Mouse (Mus musculus) c-Kit-positive CD71-positive TER-119-positive erythroid progenitor cells, embryonic 14.5 days (primary cell): ENCODE measurements around the gene Arhgdia.
"Not testable (repeated sequence)": the region's sequence is repeated elsewhere in the genome, so short reads cannot be mapped to it uniquely, and the experiment has no call there.

Experiments used
- DNase-seq: peaks from one replicate; pipeline ENCODE4 v3.0.0-alpha.2; 2013; ENCODE audit warnings: low spot score

Arhgdia gene

DNA sequence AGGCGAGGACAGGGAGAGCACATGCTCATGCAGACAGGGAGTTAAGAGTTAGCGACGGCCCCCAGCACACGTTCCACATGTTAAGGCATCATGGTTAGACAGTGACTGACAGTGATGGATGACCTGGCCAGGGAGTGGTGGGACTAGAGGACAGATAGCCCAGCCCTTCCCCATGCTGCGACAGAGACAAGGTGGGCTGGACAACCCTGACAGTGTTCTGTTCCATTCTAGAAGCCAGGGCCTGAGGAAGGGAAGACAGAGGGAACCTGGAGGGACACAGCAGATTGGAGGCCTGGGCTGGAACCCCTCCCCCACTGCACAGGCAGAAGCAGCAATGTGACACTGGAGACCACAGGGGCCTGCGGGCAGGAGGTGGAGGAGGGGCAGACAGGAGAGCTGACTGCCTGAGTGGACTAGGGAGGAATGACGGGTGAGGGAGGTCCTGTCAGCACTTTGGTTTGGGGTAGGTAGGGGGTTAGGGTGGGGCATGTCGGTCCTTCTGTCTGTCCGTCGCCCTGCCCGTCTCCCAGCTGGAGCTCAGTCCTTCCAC is 2.7 kb downstream of the Arhgdia start:
- no peak for DNase-seq

DNA sequence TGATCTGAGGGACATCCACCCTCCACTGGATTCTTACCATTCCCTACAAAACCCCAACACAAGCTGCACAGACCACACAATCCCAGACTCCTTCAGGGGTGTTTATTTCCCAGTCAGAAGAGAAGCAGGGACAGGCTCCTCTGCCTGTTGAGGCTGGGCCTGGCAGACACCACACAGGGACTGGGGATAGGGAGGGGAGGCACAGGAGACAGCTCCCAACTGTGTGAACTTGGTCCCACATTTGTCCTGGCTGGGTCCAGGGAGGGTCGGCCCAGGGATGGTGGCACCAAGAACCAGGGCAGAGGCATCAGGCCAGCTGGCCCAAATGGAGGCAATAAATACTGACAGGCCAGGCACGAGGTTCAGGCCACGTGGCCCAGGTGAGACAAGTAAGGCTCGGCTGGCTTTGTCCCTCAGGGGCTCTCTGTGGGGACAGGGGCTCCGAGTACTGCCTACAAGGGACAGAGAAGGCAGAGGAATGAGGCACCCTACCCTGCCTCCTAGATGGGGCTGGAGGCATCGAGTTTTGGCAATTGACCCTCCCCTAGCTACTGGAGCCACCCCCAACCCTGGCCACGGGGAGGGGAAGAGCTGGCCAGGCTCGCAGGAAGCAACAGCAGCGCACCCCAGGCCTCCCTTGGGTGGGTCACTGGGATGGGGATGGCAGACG is 3.3 kb downstream of the Arhgdia start:
- no peak for DNase-seq

DNA sequence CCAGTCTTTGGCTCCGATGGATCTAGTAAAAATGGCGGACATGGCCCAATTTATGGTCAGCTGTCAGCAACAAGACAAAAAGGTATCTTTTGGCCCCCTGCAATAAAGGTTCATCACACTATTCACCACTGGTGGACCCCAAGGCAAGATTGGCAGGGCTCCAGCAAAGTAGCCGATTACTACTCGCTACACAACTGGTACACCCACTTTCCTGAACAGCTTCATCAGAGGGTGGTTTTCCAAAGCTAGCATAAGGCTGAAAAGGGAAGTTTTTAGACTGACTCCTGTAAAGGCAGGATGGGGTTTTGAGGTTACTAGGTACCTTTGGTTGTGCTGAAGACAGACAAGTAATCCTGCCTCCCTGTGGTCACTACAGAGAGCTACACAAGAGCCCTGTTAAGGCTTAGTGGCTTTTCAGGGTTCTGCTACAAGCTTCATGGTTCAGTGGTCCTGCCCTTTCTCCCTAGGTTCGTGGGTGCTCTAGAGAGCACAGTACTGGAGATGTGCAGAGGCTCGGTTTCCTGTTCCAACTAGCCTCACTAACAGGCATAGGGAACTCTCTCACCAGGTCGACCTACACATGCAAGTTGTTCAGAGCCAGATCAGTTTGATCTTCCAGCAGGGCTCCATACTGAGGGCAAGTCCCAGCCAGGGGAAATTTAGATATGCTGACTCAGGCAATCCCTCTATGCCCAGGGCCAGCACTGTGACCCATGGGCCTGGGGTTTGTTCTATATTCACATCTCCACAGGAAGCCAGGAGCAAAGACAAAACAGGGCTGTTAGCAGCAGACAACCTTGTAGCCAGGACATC is 4.0 kb downstream of the Arhgdia start:
- no peak for DNase-seq

DNA sequence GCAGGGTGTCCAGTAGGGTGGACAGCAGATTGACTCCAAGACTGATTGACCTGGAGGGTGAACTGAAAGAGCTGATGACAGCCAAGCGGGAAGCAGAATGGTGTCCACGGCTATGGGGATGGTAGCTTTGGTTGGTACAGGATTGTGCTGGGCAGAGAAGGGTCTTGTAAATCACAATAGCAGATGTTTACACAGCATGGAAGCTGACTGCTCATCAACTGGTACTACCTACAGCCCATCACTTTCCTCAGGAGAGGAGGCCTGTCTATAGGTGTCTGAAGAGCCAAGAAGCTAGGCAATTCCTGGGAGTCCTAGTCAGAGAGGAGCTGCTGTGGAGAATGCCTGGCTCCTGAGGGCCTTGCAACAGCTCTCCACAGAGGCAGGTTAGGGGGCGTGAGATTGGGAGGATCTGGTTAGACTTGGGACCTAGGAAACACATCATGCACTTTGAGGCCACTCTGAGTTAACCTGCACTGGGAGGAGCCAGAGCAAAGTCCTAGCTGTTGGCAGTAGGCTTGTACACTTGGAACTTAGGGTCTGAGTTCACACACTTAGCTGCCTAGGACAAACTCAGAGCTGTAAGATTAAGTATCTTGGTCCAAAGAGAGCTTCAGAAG is 5.0 kb downstream of the Arhgdia start:
- no peak for DNase-seq

DNA sequence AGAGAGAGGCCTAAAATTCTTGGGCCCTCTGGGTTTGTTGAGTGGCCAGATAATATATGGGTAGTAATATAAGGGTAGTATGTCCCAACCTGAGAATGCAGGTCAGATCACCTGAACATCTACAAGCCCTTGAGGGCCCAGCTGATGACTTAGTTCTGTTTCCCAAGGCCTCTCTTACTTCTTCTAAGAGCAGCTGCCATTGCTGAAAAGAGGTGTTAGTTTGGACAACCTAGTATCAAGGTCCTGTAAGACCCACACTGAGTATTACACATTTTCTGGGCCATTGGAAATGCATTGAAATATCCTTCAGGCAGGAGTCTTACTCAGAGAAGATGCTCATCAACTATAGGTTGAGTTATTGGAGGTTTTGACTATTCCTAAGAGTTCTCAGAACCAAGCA is 5.5 kb downstream of the Arhgdia start:
- DNase-seq: no peak

DNA sequence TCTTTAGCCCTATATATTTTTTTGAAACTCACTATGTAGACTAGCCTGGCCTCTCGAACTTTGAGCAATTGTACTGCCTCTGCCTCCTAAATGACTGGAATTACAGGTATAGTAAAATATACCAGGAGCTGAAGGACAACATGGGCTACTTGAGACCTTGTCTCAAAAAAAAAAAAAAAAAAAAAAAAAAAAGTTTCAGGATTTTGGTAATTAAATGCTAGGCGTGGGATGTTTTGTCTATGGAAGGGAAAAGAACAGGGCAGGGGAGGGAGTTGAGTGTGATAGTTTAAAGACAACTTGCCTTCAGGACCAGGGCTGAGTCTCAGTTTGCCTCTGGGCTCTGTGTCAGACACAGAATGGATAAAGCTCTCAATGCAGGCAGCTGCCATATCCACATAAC is 6.4 kb downstream of the Arhgdia start:
- no peak for DNase-seq

DNA sequence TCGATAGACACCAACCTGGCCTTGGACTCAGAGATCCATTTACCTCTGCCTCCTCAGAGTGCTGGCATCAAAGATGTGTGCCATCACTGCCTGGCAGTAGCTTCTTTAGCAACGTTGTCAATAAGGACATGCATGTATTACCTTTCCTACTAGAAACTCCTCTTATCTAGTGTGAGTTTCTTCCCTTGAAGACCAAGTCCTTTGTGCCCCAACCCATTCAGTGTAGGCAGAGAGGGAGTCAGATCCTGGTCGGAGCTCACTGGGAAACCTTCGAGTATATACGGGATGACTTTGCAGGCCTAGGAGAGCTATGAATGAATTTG is 7.2 kb downstream of the Arhgdia start:
- no peak for DNase-seq

DNA sequence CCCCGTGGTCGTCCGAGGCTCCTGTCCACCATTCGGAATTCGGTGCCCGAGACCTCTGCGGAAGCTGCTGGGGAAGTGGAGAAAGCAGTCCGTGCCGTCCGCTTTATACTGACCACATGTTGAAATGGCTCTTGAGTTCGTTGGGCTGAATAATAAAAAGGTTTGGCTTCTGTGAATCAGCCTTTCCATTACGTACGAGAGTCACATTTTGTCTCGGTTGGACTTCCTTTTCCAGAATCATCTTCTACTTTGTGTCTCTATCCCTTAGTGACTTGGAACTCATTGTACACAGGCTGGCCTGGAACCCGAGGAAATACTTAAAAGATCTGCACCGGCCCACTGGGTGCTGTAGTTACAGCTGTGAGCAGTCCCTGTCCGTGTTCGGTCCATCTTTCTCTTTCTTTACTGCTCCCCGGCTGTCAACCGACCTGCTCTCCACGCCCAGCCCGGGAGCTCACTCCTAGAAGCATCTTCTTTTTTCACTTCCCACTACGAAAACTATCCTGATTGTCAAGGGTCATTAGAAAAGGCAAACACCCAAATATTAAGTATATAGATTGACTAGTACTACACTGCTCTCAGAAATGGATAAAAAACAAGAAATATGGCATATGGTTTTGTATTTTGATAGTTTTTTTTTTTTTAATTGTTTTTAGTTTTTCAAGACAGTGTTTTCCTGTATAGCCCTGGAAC is 7.7 kb downstream of the Arhgdia start:
- DNase-seq: no peak

DNA sequence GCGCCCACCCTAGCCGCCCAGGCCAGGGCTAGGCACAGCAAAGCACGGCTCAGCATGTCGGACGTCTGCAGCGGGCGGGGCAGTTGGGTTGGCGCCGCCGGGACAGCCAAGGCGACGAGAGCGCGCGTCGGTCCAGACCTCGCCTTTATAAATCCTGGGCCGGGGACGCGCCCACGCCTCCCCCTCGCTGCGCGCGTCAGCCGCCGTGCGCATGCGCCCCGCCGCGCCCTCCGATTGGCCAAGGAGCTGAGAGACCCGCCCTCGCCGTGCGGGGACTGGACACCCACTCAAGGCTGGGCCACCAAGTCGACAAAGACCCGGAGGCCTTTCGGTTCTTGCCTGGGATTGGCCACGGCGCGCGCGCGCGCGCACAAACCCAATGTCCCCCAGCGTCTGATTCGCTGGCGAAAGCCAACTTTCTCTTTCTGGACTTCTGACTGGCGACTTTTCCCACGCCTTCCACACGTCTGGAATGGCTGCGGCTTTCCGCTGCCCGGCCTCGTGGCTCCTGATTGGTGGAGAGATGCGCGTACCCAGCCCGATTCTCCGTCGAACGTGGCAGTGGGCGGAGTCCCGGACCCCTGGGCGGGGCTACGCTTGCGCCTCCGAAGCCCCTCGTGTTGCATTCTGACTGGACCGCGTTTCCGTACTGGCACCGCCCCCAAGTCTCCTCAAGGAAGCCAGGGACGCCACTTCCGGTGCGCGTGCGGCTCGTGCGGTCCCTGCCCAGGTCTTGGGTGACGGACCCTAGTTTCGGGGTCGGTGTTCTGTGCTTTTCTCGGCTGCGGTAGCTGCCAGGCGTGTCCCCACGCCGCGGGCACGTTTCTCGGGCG is 8.5 kb downstream of the Arhgdia start, which contains the start of gene P4hb:
Gene P4hb, minus strand, starts transcription at position 502 of the 833 bp plus-strand sequence.
- peak; percentile 98 for DNase-seq

DNA sequence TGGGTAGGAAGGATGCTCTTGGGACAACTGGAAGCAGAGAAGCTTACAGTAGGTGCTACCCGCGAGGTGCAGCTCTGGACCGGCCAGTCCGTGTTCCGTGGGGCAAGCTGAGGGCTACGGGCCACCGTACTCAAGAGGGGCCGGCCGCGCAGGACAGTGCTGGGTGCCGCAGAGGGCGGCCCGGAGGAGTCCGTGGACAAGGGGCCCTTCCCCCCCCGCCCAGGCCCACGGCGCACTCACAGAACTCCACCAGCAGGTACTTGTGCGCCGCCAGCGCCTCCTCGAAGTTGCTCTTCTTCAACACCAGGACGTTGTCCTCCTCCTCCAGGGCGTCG is 9.0 kb downstream of the Arhgdia start:
- DNase-seq: no peak

DNA sequence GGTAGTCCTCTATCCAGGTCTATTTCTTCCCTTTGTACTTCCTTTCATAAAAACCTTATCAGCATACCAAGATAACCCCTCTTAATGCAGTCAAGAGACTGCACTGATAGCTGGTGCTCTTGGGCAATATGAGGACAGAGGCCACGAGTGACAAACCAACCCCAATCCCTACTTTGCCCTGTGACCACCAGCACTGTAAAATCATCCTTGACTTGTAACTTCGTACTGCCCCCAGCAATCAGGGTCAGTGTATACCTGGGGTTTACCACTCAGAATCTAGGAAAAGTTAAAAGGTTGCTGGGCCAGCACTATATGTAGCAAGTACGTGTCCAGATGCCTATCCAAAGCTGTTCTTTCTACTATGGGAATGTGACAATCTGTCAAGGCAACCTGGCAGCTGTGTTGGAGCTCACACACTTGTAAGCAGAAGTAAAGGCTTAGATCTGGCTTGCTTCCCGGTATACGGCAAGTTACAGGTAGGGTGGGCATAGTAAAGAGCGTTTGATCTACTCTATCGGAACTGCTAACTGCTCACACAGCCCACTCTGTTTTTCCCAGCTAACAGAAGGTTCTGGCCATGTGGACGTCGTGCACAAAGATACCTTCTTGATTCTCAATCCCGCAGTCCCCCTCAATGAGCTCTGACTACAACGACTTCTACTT is 9.5 kb downstream of the Arhgdia start:
- no peak for DNase-seq

DNA sequence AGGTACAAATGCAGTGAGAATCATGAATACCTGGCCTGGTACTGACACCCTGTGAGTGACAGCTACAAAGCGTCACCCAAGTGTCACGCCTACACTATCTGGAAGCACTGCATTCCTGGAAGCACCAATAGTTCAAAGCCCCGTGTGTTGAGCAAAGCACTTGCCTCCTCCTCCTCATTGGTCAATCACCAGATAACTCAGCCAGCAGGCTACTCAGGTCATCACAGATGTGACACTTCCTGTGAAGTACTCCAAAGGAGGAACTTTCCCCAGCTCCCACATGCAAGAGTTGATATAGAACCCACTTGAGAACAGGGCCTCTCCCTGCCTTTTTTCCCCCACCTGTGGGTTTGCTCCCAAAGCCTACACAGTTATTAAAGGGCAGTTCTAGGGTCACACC is 10.3 kb downstream of the Arhgdia start:
- no peak for DNase-seq

DNA sequence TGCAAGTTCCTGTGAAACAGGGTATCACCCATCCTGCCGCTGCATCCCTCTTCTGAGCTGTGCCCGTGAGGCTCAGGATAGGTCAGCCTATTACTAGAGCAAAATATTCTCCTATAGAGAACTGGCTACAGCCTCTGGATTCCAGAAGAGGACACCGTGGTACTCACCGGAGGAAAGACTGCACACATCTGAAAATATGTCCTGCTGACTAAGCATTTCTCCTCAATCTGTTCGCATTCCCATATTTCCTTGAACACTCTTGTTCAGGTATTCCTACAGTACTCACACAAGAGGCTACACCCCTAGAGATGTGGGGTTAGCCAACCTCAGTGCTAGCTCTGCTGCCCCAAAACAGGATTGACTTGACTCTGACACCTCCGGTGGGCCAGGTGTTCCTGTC is 13.1 kb downstream of the Arhgdia start:
- DNase-seq: no peak

DNA sequence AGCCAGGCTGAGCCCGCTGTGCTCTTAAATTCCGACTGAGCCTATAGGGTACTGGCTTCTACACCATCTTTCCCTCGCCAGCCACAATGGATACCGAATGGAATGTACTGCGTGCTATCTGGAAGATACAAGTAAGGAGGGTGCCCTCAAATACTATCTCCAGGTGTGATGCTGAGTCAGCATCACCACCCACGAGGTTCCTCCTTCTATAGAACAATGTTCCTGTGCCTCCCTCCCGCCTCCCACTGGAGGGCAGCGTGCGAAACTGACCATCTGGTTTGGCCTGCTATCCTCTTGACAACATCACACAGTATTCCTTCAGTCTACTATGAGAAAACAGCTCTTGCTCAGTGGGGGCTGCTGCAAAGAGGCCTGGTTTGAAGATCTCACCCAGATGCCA is 16.3 kb downstream of the Arhgdia start:
- no peak for DNase-seq

DNA sequence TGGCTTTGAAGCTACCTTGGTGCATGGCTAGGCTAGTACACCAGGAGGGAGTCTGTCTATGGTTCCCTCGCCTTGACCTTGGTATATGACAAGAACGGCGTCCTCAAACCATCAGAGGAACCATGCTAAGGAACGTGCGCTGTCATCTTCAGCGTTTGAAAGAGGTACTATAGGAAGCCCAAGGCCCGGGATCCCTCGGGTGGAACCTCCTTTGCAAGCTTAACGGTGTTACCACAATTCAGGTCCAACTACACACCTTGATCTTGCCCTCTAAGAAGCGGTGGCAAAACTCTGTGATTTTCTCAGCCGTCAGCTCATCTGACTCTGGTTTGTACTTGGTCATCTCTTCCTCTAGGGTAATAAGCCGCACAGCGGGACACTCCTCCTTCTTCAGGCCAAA is 18.5 kb downstream of the Arhgdia start:
- no peak for DNase-seq

DNA sequence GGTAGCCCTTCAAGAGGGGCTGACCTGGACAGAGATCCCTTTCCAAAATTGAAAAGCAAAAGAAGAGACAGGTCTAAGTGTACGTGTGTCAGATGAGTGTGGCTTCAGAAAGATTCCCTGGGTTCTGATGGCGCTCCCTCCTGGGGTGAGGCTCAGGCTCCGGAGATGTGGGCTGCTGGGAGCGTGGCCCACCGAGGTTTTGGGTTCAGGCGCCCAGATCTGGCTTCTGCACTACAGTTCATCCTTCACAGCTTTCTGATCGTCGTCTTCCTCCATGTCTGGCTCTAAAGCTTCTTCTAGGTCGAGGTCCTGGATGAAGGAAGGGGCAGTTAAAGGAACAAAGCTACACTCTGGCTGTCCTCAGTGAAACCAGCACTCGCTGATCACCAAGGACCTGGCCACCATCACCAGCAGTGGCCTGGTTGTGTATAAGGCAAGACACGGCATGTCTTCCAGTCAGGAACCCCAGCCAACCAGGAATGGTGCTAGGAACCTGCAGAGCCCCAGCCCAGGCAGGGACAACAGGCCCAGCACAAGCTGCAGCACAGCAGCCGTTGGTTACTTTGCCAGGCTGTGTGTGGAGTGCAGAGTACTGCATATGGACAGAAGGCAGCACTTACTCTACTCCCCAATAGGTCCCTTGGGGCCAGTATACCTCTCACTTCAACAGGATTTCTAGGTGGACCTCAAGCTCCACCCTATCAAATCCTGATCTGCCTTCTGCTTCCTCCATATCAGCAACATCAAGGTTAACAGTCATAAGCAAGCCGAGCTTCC is 20.3 kb downstream of the Arhgdia start:
- no peak for DNase-seq

DNA sequence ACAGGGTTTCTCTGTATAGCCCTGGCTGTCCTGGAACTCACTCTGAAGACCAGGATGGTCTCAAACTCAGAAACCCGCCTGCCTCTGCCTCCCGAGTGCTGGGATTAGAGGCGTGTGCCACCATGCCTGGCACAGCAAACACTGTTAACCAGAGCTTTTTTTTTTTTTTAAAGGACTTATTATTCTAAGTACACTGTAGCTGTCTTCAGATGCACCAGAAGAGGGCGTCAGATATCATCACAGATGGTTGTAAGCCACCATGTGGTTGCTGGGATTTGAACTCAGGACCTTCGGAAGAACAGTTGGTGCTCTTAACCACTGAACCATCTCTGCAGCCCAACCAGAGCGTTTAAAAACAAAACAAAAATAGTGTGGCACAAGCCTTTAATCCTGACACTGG is 22.6 kb downstream of the Arhgdia start:
- DNase-seq: not testable (repeated sequence)

DNA sequence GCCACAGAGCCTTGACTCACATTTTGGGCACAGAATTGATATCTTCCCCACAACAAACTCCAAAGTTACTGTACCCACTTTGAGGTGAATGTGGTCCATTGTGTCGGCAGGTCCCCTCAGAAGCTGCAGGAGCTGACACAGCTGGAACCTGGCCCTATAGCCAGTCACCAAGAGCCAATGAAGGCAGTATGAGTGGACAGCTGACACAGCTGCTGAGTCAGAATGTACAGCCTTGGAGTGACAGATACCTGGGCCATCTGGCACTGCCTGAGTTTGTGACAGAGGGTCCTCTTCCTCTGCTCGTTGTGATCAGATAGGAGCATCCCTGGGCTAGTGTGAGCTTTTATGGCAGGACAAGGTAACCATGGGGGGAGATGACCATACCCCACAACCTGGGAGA is 26.2 kb downstream of the Arhgdia start:
- DNase-seq: no peak

DNA sequence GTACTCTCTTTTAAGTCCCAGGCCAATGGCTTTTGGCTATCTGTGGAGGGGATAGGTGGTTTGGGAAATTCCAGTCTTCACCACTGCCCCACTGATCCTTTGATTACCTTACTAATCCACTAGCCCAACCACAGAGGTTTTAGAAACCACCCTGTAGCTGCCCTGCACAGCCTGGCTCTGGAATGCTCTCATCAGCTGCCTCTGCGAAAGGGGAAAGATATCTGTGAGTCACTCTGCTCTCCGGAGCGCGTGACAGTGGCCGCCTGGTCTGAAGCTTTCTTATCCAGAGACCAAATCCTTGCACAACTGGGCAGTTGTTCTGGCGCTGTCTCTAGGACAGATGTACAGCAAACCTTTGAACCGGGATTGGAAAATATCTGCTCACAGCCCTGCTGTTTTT is 26.6 kb downstream of the Arhgdia start:
- DNase-seq: no peak

DNA sequence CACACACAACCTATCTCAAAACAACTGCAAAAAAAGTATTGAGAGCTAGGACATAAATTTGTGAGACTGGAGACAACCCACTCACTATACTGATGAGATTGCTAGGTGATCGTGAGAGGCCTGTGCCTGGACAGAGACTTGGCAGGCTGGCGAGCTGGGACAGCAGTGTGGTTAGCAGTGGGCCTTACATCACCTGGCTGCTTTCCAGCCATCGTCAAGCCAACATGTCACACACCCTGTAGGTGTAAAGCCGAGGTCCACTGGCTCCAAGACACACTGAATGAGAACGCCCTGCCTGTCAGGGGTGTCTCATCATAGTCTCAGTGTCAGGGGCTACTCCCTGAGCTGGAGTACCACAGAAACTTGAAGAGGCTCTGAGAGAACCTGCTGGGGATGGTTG is 28.7 kb downstream of the Arhgdia start:
- no peak for DNase-seq
